Mouse (Mus musculus): ENCODE measurements at regions not wholly inside any gene's neighbourhood (a gene's known extent, or its start where the extent isn't known, plus 50 kb on each side); places are given as distances from the start of the nearest gene placed in this dataset.
A peak's percentile ranks its signal among the peaks of the same experiment; 100 is the strongest.

DNA sequence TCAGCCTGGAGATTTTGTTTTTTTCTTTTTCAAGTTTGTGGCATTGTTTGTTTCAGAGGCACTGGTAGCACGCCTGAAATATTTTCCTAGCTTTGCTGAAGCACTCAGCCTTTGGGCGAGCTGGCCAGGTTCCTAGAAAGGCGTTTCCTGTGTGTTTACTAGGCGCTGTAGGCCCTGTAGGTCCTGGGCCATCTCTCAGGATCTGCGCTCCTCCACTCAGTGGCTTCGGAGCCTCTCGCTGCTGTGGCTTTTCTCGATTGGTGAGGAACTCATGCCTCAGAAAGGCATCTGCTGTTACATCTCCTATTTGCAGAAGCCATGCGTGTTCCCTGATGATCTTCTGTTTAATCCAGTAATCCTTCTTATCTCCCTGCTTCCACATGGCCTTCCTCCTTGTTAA, 188.0 kb upstream of the Plcz1 start:
- DNase-seq (ENCODE audit: low read depth, low spot score): no peak

DNA sequence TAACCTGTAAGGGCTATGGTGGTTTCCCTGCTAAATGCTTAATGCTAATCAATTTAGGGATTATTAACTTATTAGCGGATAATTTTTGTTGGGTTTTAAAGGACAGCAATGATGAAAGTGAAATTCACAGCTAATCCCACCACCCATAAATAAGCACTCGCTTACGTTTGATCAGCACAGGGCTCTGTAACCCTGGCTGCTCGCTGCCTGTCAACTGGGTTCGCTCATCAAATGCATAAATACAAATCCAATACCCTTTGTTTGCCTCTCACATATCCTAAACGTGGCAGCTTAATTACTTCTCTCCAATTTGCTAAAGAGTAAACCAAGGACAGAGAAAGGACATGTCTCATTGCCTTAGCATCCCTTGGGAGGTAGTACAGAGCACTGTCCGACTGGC, 187.5 kb upstream of the Plcz1 start:
- no peak for DNase-seq (ENCODE audit: low read depth, low spot score)

DNA sequence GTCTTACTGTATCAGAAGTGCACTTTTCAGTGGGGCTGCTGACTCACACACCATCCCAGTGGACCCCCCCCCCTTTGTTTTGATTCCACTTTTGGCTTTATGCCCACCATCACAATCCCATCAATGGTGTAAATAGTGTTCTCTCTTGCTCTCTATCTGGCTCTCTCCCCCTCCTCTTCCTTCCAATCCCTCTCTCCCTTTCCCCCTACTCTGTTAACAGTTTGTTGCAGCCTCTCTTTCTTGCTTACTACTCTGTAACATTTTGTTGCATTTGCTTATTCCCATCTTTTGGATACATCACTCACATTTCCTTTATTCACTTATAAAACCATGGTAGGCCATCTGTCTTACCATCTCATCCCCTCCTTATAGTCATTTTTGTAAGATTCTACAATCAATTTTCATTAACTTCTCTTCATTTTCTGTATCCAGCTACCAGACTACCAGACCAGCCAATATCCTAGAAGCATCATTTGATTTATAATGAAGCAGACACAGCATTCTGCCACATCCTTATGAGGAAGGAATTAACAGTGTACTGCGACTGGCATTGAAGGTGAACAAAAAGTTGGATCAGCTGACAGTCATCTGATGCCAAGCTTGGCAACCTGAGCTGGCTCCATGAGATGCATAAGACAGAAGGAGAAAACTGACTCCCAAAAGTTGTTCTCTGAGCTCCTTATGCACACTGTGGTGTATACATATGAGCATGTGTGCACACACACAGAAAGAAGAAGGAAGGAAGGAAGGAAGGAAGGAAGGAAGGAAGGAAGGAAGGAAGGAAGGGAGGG, 181.5 kb upstream of the Plcz1 start:
- no peak for DNase-seq (ENCODE audit: low read depth, low spot score)

DNA sequence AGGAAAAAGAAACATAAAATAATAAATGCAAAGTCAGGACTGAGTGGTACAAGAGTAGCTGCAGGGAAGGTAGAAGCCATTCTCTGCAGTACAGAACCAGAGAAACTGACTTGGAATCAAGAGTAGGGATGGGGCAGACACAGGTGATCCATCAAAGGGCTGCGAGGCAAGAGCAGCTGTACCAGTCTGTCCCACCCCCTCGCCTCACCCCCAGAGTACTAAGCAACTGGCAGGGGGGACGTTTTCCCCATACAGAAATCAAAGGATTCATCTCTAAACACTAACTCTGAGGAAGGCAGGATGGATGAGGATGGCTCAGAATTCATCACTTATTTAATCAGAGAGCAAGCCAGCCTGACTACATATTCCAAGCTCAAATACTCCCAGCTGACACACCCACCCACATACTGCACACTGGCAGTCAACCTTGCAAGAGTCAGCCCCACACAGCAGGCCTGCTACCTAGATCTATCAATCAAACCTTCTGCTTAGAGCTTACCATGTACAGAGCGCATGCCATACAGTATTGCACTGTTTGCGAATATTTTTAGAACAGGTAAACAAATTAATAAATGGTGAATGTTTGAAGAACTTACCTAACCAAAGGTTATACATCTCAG, 180.5 kb upstream of the Plcz1 start:
- DNase-seq (ENCODE audit: low read depth, low spot score): no peak

DNA sequence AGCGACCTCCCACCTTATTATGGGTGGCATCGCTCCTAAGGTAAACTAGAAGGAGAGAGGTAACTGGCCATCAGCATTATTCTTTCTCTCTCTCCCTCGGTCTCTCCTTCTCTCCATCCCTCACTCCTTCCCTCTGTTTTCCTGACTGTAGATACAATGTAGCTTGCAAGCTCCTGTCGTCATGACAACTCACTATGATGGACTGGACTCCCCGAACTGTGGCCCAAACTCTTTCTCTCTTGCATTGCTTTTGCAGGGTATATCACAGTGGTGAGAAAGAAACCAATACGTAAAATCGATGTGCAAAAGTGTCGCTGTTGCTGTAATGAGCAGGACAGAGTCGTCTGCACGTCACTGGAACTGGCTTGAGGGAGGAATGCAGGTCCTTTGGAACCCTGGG, 177.5 kb upstream of the Plcz1 start:
- DNase-seq (ENCODE audit: low read depth, low spot score): peak; percentile 3

DNA sequence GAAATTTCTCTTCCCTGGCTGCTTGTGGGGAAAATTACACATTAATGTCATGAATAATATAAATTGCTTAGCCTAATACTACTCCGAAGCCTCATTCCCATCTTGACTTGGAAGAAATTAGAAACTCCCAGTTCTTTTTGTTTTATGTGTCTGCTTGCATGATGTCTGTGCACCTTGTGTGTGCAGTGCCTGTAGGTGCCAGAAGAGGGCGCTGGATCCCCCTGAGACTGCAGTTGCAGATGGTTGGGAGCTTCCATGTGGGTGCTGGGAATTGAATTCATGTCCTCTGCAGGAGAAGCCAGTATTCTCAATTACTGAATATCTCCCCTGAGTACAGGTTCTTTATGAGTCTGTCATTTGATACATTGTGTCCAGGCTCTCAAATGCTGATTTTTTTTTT, 171.1 kb upstream of the Plcz1 start:
- no peak for DNase-seq (ENCODE audit: low read depth, low spot score)

DNA sequence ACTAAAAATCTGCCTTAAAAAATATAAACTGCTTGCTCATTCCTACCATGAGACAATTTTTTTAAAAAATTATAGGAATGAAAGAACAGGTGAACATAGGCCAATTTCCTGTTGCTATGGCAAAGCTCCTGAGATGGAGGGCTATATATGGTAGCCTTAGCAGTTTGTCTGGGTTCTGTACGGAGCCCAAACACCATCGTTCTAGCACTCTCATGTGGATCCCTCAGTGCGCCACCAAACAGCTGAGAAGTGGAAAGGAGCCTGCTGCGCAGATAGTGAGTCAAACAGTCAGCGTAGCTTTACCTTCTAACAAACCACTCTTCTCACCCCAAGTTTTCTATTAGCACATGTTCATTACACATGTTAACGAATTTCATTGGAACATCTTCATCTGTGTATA, 168.9 kb upstream of the Plcz1 start:
- no peak for DNase-seq (ENCODE audit: low read depth, low spot score)

DNA sequence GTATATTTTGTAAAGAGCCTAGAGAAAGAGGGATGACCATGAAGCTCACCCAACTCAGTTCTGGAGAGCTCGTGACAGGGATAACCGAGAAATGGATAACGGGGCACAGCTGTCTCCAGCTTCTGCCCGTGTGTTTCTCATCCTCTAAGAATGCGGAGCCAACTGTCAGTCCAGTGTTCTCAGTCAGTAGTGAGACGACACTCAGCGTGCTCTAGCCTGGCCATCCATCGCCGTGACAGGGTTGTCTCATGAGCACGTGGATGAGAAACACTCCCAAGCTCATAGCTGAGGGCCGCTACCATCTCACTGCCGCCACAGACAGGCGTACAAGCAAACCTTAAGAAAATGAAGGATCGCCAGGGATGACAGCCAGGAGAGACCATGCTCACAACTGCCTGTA, 167.8 kb upstream of the Plcz1 start:
- no peak for DNase-seq (ENCODE audit: low read depth, low spot score)

DNA sequence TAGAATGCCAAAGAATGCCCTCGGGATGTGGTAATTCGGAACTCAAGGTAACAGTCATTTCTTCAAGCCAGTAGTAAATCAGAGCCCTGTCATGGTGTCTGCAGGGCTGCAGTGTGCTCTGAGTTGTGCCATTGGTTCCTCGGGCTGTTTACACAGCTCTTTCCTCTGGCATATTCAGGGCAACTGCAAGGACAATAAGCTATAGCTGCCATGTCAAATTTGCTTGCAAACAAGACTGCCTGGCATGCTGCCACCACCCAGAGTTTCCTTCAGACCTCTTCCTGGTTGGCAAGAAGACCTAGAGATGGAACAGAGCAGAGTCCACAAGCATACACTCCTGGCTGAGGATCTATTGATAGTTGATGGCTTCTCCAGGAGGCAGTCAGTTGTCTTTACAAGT, 167.1 kb upstream of the Plcz1 start:
- DNase-seq (ENCODE audit: low read depth, low spot score): no peak

DNA sequence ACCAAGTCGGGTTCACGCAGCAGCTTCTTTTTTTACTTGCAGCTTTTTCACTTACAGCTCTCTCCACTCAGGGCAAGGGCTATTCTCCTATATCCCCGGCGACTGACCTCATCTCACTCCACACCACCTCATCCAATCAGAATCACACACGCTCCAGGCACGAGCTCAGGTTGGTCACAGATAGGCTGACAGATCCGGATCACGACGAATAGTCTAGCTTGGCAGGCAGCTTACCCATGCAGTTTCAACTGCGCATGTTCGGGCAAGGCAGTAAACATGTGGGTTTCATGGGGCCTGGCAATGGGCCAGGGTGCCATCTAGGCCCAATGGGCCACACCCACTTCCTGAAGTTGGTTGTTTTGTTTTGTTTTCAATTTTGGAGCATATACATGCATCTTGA, 165.4 kb upstream of the Plcz1 start:
- peak; percentile 3 for DNase-seq (ENCODE audit: low read depth, low spot score)

DNA sequence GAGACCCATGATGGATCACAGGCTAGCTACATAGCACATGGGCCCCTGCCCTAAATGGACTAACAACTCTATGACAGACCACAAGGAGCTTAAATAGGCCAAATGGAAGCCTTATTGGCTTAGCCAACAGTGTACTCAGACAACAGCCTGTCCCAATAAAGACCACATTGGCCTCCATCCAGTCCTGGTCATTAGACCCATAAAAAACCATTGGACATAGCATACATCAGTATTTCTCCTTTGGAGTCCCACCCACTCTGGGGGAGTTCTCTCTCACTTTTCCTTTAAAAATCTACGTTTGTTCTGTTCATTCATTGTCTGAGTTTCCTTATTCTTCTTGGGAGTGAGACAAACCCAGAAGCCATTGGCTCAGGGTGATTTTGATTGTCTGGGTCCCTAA, 160.1 kb upstream of the Plcz1 start:
- DNase-seq (ENCODE audit: low read depth, low spot score): no peak

DNA sequence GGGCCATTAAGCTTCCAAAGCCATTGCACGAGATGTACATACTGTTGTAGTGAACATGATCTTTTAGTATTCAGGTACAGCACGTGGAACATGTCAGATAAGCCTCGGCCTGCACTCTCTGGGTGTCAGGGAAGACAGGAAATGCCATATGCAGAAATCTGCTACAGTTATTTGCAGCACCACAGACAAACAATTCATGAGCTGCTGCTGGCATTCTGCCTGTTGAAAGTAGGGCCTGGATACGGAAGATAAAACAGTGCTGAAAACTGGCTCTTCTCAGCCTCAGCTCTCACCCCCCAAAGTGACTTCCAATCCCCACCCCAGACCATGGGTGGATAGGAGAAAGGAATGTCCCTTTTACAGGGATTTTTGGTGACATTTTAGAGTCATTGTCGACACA, 159.1 kb upstream of the Plcz1 start:
- DNase-seq (ENCODE audit: low read depth, low spot score): no peak

DNA sequence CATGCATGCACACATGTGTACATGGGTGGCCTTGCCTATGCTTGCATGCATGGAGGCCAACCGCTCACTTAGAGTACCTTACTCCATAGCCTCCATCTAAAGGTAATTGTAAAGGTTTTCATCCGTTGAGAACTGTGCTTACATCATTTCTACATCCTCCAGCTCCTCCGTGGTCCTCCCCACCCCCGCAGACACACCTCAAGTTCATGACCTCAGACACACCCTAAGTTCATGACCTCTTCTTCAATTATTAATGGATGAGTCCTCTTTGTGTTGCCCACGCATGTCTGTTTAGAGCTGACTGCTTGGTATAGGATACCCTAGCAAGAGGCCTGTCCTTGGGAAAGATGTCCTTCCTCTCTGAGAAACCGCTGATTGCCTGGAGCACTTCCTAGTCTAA, 156.8 kb upstream of the Plcz1 start:
- no peak for DNase-seq (ENCODE audit: low read depth, low spot score)

DNA sequence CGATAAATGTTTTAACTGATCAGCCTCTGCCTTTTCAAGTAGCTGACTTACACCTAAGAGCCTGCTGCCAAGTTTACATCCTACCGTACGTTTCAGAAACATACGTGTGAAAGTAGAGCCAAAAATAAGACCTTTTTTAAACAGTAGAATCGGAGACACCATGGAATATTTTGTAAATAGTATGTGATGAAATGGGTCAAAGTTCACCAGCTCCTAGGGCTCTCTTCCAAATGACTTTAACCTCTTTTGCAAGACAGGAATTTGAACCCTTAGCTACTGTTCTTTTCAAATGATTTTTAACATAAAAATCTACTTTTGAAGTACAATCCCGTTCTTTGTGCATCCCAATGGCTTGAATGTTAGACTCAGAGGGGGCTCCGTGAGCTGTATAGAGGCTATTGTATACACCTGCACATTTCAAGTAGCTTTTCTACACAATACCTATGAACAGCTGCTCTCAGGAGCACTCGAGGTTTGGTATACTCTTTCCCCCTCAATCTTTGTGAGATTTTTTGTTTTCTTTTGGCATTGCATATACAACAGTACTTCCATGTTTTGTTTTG, 155.9 kb upstream of the Plcz1 start:
- no peak for DNase-seq (ENCODE audit: low read depth, low spot score)

DNA sequence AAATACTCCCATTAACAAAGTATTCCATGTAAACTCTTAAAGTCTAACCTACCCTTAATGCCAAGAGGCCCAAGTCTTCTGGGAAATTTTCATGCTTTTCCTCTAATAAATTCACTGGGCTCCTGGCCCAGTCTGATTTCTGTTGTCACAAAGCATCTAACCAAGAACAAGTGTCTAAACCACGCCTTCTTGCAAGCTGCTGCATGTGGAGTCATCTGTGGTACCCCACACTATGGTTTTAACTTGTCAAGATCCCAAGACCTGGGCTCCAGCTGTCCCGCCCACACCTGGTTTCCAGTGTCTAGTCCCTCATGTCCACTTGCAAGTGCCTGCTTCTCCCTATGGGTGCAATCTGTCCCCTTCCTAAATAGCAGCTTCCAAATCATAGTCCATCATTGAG, 153.0 kb upstream of the Plcz1 start:
- DNase-seq (ENCODE audit: low read depth, low spot score): no peak

DNA sequence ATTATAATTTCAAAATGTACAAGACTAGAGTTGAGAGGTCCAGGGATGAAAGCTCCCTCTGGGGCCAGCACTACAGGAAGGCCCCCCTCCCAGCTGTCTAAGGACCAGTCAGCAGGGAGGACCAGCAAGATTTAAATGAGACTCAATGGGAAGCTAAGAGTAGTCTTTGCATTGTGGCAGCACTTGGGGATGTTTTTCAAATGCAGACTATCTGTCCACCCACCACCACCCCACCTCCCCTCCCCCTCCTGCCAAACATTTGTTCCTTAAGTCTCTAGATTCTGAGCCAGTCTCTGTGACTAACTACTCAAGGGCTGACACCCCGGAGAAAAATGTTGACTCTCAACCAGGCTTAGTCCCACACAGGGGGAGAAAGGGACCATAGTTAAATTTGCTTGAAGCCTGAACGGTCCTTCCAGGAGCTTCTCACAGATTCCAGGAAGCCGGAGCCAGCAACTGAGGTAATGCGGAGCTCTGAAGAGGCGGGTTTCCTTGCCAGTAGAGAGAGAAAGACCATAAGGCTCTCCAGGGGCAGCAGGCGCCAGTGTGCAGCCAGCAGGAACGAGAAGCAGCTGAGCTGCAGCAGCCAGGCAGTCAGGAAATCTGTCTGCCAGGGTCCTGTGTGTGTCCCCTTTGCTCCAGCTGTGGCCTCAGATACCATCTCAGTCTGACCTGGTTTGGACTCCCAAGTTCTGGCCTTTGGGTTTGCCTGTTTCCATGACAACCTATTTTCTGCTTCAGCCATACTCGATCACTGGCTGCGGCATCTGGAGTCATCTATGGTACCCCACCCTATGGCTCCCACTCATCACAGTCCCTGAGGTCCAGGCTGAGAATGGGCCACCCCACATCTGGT, 152.1 kb upstream of the Plcz1 start:
- no peak for DNase-seq (ENCODE audit: low read depth, low spot score)

DNA sequence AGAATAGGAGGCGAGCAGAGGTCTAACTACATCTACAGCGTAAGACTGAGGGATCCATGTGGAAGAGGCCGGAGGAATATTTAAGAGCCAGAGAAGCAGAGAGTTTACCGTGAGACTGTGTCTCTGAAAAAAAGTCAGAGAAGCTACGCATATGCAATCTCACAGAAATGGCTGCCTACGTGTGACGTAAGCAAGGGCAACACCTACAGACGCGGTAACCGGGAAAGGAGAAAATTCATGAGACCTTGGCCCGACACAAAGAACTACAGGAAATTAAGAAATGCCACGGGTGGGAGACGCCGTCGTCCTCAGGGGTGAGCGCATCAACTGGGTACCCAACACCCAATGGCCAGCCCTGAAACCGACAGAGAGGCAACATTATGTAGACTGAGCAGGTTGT, 151.3 kb upstream of the Plcz1 start:
- no peak for DNase-seq (ENCODE audit: low read depth, low spot score)

DNA sequence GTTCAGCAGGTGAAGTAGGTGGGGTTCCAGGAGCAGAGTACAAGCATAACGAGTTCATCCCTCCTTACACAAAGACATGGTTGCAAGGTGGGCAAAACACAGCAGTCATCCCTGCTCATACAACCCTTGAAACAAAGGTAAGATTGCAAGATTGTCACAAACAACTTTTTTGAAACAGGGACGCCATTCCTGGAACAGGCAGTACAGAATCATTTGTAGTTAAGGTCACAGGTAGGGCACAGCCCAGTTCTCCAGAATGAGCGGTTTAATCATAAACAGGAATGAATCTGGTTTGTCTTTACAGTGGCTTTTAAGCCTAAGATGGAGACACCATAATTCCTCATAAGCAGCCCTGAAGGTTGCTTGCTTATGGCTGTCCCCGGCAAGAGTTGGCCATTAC, 150.1 kb upstream of the Plcz1 start:
- no peak for DNase-seq (ENCODE audit: low read depth, low spot score)

DNA sequence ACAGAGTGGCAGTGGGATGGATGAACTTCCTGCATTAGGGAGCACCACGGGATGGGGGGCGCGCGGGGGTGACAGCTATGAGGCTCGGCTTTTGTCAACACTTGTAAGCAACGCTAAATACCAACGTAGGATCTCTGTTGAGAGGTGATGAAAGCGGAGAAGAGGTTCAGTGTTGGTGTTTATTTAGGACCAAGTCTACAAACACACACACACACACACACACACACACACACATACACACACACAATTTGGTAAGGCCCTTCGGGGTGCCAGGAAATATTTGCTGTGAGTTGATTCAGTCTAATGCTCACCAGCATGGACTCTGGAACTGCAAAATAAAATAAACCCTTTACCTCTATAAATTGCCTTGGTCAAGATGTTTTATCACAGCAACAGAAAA, 148.3 kb upstream of the Plcz1 start:
- DNase-seq (ENCODE audit: low read depth, low spot score): no peak

DNA sequence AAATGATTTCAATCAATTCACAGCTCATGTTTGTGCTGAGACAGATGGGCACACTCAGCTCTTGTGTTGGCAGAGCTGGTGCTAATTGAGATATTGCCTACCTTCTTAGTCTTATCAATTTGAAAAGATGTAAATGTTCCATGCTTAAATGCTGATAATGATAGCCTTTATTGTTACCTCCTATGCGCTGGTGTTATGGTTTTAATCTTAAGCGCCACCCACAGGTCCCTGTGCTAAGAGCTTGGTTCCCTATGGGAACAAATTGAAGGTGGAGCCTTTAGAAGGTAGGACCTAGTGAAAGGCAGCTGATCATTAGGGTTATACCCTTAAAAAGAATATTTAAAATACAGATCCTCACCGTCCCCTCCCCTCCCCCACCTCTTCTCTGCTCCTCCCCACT, 146.5 kb upstream of the Plcz1 start:
- no peak for DNase-seq (ENCODE audit: low read depth, low spot score)

DNA sequence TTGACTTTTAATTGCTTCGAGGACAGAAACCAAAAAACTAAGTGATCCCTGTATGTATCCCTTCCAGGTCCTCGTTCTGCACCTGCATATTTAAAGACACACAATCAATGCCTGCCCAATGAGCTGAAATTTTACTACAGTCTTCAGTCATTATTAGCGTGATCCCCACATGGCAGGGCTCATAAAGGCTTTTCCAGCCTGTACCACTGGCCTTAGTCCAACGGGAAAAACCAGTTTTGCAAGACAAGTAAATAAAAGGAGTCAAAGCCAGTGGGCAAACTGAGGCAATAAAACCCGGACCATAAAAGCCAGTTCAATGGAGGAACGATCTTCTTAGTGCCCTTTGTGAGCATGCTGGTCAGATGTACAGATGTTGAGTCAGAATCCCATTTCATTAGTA, 145.8 kb upstream of the Plcz1 start:
- no peak for DNase-seq (ENCODE audit: low read depth, low spot score)

DNA sequence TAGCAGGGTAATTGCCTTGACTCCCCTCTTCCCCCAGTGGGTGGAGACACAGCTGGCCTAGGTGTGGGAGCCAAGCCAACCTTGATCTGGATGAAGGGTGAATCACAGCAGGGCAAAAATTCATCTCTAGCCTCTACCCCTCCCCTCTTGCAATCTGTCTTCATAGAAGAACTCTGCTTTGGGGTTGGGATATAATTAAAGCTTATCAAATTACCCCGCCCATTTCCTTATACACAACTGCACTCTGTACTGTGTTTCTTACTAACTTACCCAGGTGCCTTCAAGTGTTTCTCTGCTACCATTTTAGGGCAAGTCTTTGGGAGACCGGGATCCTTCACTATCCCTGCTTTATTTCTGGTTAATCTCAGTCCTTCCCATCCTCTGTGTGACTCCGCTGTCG, 138.7 kb upstream of the Plcz1 start:
- DNase-seq (ENCODE audit: low read depth, low spot score): no peak

All from CD4-positive helper T cell, adult 2 months (primary cell).